Mouse (Mus musculus) thymus, postnatal 25 days (tissue): Measurements from ENCODE around the gene Dcaf1.

Source experiments
- DNase-seq: peaks from one replicate; pipeline ENCODE4 v3.0.0; 2022

The Dcaf1 gene

DNA sequence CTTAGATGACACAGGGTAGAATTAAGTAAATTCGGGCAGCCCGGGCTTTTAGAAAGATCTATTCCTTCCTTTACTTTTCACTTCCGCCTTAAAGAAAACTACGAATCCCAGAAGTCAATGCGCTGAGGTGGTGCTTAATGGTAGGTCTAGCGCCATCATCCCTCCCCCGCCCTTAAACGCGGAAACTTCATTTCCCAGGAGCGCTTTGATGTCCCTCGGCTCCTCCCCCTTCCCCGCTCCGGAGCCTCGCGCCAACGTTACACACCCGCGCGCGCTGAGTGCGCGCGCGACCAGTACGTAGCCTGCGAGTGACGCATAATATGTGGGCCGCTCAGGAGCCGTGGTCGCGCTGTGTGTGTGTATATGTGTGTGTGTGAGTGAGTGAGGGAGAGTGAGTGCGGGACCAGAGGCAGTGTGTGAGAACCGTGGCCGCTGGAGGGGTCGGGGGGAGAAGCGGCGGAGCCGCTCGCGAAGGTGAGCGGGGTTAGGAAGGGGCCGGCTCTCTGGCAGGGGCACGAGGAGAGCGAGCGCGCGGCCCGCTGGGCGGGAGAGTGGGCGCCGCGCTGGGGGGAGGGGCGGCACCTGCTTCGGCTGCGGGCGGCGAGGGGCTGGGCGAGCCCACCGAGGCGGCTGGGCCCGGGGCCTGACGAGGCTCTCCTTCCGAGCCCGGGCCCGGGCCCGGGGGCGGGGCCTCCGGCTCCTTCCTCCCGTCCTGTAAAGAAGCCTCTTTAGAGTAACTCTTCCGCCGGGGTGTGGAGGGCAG is at the start of gene Dcaf1:
Dcaf1 (plus strand) TSS at position 257 of the 763 bp plus-strand sequence.
- peak; percentile 95 for DNase-seq

- DNase-seq = no peak
These were observed 45.6 kb upstream of the Dcaf1 start for GRCm38 (mm10) chr9:106776116-106776515.

GRCm38 (mm10) chr9:106777423-106777822 is 44.3 kb upstream of the Dcaf1 start:
- DNase-seq = no peak

DNA sequence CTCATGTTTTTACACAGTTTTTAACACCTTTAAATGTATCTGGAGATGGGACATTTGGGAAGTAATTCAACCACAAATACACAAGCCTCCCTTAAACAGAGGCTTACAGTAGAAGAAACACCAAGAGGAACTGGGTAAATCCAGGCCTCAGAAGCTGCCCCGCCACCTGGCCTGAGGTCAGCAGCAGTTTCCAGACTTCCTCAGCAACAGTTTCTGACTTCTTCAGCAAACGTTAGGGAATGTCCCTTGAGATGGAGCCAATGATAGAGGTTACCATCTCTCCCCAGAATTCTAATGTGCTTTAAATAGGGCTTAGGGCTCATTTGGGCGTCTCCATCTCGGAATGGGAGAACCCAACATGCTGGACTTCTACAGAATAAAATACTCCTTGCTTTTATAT is 43.4 kb upstream of the Dcaf1 start:
- DNase-seq = no peak

GRCm38 (mm10) chr9:106780086-106780485 is 41.6 kb upstream of the Dcaf1 start:
- DNase-seq = no peak

GRCm38 (mm10) chr9:106783554-106783953 is 38.1 kb upstream of the Dcaf1 start:
- DNase-seq = no peak

GRCm38 (mm10) chr9:106785206-106785605 is 36.5 kb upstream of the Dcaf1 start:
- DNase-seq = no peak

DNA sequence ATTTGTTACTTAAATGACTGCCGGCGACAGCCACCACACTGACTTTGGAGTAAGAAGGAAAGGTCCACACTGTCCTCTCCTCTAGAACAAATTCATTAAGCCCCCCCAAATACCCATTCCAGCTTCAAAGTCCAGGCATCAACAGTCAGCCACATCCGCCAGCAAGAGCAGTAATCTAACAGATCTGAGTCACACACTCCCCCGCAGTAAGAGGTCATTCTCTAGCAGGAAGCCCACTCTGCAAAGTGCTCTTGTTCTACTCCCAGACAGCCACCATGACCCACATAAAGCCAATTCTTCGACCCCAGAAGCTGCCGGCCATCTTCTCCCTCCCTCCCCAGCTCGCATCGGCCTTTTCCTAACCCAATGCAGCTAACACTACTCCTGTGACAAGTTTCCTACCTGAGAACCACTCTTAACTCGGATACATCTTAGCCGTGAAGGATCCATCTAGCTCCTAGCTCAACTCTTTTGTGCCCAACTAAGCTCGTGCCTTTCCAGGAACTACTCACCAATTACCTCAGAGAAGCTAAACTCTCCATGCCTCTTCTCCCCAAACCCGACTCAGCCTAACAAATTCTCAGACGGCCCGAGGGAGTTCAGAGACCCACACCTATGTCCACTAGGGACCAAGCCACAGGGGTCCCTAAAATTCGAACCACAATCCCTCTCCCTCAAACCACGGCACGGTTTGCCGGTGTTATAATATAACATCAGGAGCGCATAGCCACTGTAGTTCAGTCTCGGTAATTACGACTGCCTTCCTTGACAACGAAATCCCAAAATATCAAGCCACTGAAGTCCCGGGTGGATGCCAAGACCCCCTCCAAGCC is 33.5 kb upstream of the Dcaf1 start:
- DNase-seq = peak; percentile 4

DNA sequence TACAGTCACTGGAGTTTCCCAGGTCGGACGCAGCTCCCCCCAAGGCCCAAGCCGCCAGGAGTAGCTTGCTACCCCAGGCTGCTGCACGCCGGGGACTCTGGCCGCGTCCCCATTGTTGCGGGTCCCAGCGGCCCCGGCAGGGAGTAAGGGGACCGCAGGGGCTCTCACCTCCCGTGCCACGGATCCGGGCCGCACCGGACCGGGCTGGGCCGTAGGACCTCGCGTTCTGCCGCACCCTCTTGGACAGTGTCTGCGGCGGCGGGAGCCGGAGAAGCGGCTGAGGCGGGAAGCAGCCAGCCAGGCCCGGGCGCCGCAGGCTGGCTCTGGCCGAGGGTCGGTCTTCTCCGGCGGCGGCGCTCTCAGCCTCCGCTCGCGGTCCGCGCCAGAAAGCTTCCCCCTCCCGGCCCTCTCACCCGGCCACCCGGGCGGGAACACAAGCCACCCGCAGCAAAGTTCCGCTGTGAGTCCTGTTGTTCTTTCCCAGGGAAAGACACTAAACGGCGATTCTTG is 32.8 kb upstream of the Dcaf1 start, which contains the start of gene Rad54l2:
Rad54l2 (minus strand) TSS at position 383 of the 510 bp plus-strand sequence.
- peak; percentile 86 for DNase-seq

- DNase-seq = no peak
These were observed 32.3 kb upstream of the Dcaf1 start for GRCm38 (mm10) chr9:106789363-106789762.

DNA sequence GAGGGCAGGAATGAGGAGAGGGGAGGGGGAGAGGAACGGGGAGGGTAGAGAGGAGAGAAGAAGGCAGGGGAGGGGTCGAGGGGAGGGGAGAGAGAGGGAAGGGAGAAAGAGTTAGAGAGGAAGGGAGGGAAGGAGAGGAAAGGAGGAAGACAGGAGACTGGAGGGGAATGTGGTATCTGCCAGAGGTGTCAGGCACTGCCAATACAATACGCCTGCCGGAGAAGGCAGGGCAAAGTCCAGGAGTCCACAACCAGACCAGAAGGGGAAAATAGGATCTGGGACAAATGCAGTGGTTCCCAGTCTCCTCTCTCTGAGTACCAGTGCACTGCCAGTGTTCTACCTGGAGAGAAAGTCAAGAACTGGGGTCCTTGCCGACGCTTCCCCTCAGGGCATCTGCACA is 30.8 kb upstream of the Dcaf1 start:
- no peak for DNase-seq

GRCm38 (mm10) chr9:106806503-106806902 is 15.2 kb upstream of the Dcaf1 start:
- no peak for DNase-seq

DNA sequence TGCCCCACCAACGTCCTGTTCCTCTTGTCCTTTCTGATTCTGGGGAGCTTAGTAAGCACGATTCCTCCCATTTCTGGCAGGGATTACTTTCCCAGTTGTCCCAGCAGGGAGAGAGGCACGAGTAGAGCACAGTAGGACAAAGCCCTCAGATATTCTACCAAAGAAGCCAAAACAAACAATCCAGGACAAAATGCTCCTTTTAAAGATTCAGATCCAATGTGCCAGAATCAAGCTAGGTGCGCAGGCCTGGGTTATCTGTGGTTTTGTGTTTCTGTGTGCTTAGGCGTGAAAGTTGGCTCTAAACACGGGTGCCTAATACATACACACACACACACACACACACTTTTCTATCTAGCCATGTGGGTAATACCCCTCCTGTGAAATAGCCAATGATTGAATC is 3.5 kb upstream of the Dcaf1 start:
- DNase-seq = no peak

DNA sequence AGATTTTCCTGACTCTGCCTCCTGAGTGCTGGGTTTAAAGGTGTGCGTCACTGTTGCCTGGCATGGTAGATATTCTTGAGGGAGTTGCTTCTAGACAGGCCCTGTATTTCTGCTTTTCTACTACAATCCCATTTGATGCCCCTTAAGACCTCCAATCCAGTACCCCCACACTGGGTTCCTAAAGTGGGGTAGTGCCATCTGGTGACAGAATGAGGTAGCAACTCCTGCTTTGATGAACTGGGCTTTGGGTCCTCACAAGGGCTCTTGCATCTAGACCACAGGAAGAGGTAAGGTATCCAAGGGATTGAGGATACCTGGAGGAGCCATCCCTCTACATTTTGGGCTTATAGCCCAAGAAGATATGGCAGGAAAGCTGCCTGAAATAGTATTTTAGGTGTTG is 2.5 kb upstream of the Dcaf1 start:
- peak; percentile 53 for DNase-seq

DNA sequence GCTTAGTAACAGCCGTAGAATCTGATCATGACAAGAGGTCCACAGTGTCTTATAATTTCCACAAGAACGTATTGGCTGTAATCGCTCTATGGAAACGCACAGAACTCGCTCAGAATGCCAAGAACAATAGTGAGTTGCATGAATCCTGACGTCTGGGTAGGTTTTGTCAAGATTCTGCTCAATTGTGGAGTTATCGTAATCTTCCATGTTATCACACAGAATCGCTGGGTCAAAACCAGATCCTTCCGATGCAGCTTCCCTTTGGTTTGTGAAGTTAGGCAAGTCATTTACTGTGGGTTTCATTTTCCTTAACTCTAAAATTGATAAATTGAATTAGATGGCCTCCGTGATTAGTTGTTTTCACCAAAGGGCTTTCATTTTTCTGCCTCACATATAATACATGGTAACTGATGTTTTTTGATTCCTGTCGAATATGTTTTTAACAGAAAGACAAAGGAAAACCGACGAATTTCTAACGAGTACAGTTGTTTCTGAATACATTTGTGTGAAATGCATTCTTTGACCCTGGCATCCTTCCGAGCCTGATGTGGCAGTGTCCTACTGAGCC is 540 bp upstream of the Dcaf1 start:
- peak; percentile 14 for DNase-seq

- DNase-seq = peak; percentile 89
These were observed 869 bp downstream of the Dcaf1 start for GRCm38 (mm10) chr9:106822381-106823104.

DNA sequence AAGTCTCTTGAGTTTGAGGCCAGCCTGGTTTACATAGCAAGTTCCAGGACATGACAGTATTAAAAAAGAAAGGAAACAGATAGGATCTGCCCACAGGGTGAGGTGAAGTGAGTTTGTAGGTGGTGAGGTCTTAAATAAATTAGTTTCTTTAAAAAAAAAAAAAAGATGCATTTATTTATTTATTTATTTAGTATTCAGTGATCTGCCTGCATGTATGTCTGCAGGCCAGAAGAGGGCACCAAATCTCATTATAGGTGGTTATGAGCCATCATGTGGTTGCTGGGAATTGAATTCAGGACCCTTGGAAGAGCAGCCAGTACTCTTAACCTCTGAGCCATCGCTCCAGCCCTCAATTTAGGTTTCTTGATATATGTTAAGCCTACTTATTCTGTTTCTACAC is 18.9 kb downstream of the Dcaf1 start:
- DNase-seq = no peak

- no peak for DNase-seq
These were observed 21.1 kb downstream of the Dcaf1 start for GRCm38 (mm10) chr9:106842800-106843199.

GRCm38 (mm10) chr9:106856664-106857063 is 35.0 kb downstream of the Dcaf1 start:
- DNase-seq = no peak

GRCm38 (mm10) chr9:106858036-106858435 is 36.4 kb downstream of the Dcaf1 start:
- DNase-seq = no peak

DNA sequence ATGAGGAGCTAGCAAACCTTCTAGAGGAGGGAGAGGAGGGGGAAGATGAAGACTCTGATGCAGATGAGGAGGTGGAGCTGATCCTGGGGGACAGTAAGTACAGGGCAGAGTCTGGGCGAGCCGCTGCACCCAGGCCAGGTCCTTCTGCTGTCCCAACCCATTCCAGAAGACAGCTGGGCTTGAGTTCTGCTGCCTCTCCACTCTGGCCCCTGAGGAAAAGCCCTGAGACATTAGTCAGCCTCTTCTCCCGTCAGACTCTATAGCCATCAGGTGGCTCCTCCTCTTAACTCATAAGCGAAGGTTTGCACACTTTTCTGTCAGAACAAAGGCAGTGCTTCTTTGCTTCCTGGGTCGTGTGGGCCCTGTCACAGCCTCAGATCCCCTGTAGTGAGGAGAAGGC is 52.5 kb downstream of the Dcaf1 start:
- no peak for DNase-seq

GRCm38 (mm10) chr9:106876666-106877065 is 55.0 kb downstream of the Dcaf1 start:
- DNase-seq = no peak

- DNase-seq = no peak
These were observed 57.8 kb downstream of the Dcaf1 start for GRCm38 (mm10) chr9:106879471-106879870.
